Mouse (Mus musculus): Measurements from ENCODE around the gene Pappa2. TPM values are rescaled to one million over a fixed set of nuclear protein-coding genes. Genes with fewer than 3 reads are reported as not detected.

Pappa2 gene
- polyA plus RNA-seq, 1 experiment from 2014 or later: 2.7 TPM

DNA sequence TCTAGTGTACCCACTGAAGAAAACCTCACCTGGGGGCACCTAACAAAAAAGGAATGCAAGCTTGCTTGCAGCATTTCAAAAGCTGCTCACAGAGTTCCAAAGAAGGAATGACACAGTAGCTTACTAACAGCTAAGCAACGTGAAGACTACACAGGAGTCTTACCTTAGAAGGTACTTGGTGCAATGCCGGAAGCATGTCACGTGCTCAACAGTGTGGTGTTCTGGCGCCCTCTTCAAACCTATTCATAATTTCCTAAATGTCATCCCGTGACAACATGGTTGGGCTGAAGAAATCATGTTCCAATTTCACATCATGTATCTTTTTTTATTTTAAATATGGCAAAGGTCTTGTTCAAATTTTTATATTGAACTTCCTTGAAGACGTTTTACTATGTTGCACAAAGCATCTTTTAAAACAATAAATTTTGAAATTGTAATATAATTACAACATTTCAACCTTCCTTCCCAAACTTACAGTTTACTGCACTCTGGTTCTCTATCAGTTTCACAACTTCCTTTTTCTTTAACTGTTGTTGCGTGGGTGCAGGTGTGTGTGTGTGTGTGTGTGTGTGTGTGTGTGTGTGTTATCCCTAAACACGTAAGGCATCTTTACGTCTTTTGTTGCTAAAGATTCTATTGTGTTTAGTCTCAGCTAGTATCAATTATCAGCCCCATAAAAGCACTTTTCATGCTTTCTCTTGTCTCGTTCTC is 282.3 kb downstream of the Pappa2 start:
- ATAC-seq (ENCODE audit: insufficient read depth): no peak
- no peak overlapping the region for H3K4me2 ChIP-seq
- H3K27ac ChIP-seq (ENCODE audit: low read depth): no peak overlapping the region
- DNase-seq: no peak
- H3K27me3 ChIP-seq (ENCODE audit: insufficient read depth, low read length): no peaks in the 10 kb centered on the region
- H3K9ac ChIP-seq: no peak overlapping the region
- H3K4me1 ChIP-seq (ENCODE audit: insufficient read depth): no peaks in the 10 kb centered on the region
- H3K4me3 ChIP-seq (ENCODE audit: low read depth, low read length): no peak overlapping the region
- H3K36me3 ChIP-seq (ENCODE audit: insufficient read depth): no peaks in the 10 kb centered on the region
- no peak for TF ChIP-seq CTCF (IDR thresholded peaks at IDR 0.05; ENCODE audit: low read depth)
- 83% methylated on average over 10 of the region's 10 CpGs for WGBS
- H3K9me3 ChIP-seq (ENCODE audit: low read depth, low read length): no peaks in the 10 kb centered on the region

DNA sequence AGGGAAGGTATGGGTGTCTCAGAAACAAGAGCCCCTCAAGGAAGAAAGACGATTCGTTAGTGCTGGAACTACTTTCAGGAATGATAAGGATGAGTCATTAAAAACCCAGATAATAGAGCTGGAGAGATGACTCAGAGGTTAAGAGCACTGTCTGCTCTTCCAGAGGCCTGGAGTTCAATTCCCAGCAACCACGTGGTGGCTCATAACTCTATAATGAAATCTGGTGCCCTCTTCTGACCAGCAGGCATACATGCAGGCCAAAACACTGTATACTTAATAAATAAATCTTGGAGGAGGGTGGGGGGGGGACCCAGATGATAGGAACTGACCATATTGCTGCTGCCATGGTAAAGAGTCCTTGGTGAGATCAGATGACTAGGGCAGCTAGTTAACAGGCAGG is 282.9 kb downstream of the Pappa2 start:
- no peak overlapping the region for H3K27ac ChIP-seq (ENCODE audit: low read depth)
- no peak overlapping the region for H3K4me3 ChIP-seq (ENCODE audit: low read depth, low read length)
- no peak for TF ChIP-seq CTCF (IDR thresholded peaks at IDR 0.05; ENCODE audit: low read depth)
- no peaks in the 10 kb centered on the region for H3K9me3 ChIP-seq (ENCODE audit: low read depth, low read length)
- H3K4me2 ChIP-seq: no peak overlapping the region
- 70% methylated on average over 3 of the region's 3 CpGs for WGBS
- H3K36me3 ChIP-seq (ENCODE audit: insufficient read depth): no peaks in the 10 kb centered on the region
- no peak for ATAC-seq (ENCODE audit: insufficient read depth)
- no peaks in the 10 kb centered on the region for H3K4me1 ChIP-seq (ENCODE audit: insufficient read depth)
- no peak for DNase-seq
- H3K27me3 ChIP-seq (ENCODE audit: insufficient read depth, low read length): no peaks in the 10 kb centered on the region
- H3K9ac ChIP-seq: no peak overlapping the region

DNA sequence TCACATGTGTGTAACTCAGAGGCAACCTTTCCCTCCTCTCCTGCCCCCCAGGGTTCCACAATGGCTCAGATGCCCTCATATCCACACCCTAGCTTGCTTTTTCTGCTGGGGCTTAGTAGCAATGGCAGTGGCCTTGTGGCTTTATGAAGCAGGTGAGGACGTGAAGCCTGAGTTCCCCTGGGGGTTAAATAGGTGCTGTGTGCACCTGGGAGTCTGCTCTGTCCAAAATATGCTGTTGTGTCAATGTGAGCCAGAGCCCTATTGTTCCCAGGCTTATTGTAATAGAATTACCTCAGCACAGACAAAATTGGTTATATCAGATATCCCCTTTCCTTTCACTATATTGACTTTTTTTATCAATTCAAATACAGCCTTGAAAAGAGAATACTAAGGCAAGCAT is 292.6 kb downstream of the Pappa2 start:
- no peak for DNase-seq
- no peak for TF ChIP-seq CTCF (IDR thresholded peaks at IDR 0.05; ENCODE audit: low read depth)
- Histone ChIP-seq H3K9me3 (ENCODE audit: low read depth, low read length) (no peaks in the 10 kb centered on the region), H3K9ac (no peak overlapping the region), H3K27ac (ENCODE audit: low read depth) (no peak overlapping the region), H3K4me2 (no peak overlapping the region), H3K4me3 (ENCODE audit: low read depth, low read length) (no peak overlapping the region), H3K36me3 (ENCODE audit: insufficient read depth) (no peaks in the 10 kb centered on the region), H3K27me3 (ENCODE audit: insufficient read depth, low read length) (no peaks in the 10 kb centered on the region), H3K4me1 (ENCODE audit: insufficient read depth) (no peaks in the 10 kb centered on the region)
- 54% methylated on average over 1 of the region's 1 CpGs for WGBS
- no peak for ATAC-seq (ENCODE audit: insufficient read depth)

DNA sequence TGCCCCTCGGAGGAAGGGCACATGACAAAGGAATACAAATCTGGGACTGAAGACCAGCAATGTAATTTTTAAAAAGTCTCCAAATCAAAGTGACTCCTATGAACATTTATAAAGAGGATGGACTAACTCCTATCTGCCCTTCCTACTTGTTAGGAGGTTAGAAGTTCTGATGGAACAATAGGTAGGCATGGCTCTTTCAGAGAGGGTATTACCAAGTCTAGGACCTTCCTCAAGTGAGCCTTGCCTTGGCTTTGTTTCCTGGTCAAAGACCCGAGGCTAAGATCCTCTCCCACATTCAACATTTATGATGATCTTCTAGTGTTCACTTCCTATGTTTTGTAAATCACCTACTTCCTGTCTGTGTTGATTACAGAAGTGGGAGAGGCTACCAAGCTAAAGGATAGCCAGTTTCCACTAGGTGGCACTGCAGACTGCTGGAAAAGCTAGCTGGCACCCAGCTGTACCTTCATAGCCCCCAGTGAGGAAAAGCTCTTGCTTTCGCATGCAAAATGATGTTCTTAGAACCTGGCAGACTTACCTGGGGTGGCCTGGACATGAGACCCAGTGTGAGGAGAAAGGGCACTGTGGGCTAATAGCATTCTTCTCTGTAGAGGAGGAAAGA is 310.2 kb downstream of the Pappa2 start:
- no peak overlapping the region for H3K4me3 ChIP-seq (ENCODE audit: low read depth, low read length)
- no peaks in the 10 kb centered on the region for H3K27me3 ChIP-seq (ENCODE audit: insufficient read depth, low read length)
- H3K9me3 ChIP-seq (ENCODE audit: low read depth, low read length): no peaks in the 10 kb centered on the region
- H3K27ac ChIP-seq (ENCODE audit: low read depth): no peak overlapping the region
- WGBS: 38% methylated on average over 3 of the region's 3 CpGs
- no peak overlapping the region for H3K9ac ChIP-seq
- peak; percentile 86 for TF ChIP-seq CTCF (IDR thresholded peaks at IDR 0.05; ENCODE audit: low read depth)
- ATAC-seq (ENCODE audit: insufficient read depth) (peak; percentile 94), DNase-seq (peak; percentile 90)
- H3K4me2 ChIP-seq: no peak overlapping the region
- no peaks in the 10 kb centered on the region for H3K4me1 ChIP-seq (ENCODE audit: insufficient read depth)
- no peaks in the 10 kb centered on the region for H3K36me3 ChIP-seq (ENCODE audit: insufficient read depth)

GRCm38 (mm10) chr1:158666001-158666400 is 314.3 kb downstream of the Pappa2 start:
- H3K27ac ChIP-seq (ENCODE audit: low read depth): no peak overlapping the region

More at GRCm38 (mm10) chr1:158666001-158666400, 314.3 kb downstream of the Pappa2 start:
- Histone ChIP-seq H3K9ac (no peak overlapping the region), H3K9me3 (ENCODE audit: low read depth, low read length) (no peaks in the 10 kb centered on the region), H3K36me3 (ENCODE audit: insufficient read depth) (no peaks in the 10 kb centered on the region), H3K4me3 (ENCODE audit: low read depth, low read length) (no peak overlapping the region), H3K27me3 (ENCODE audit: insufficient read depth, low read length) (no peaks in the 10 kb centered on the region), H3K4me1 (ENCODE audit: insufficient read depth) (no peaks in the 10 kb centered on the region), H3K4me2 (no peak overlapping the region)
- ATAC-seq (ENCODE audit: insufficient read depth): no peak
- no peak for DNase-seq
- TF ChIP-seq CTCF (IDR thresholded peaks at IDR 0.05; ENCODE audit: low read depth): no peak
- WGBS: 74% methylated on average over 3 of the region's 3 CpGs

All from lung, embryonic 14.5 days (tissue).